Mouse (Mus musculus): ENCODE results near the gene Gamt. TPM values are rescaled to one million over a fixed set of nuclear protein-coding genes. Genes with fewer than 3 reads are reported as not detected.

Gamt gene
- polyA plus RNA-seq, 1 experiment from 2014 or later = 29.4 TPM

DNA sequence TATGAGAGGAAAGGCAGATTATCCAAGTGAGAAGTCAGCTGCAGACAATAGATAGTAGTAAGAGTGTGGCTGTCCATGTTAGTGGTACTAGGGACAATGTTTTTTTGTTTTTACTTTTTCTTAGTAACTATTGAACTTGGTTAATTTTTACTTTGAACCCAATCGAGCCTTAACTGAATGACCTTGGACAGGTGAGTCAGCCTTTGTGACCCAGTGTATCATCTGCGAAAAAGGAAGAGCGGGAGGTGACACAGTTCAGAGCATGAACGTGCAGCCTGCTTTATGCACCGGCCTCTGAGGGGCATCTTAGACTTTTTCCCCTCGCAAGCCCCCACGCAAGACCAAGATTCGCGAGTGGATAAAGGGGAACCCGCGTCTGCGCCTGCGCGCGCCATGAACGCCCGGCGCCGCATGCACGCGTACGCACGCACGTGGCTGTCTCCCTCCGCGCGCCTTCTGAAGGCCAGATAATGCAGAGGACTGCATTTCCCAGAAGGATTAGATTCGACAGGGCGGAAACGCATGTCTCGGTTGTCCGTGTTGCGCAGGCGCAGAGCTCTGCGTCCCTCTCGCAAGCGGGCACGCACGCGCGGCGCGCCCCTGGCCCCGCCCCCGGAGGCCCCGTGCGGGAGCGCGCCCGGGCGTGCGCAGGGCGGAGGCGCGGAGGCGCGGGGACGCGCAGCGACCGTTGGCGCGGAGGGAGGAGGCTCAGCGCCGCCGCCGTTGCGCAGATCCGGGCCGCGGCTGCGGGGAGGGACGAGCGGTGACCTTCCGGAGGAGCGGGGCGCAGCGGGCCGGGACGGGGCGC, 3.7 kb upstream of the Gamt start:
- DNase-seq = peak; percentile 100
- Histone ChIP-seq H3K9ac (peak overlapping the region; percentile 93), H3K36me3 (ENCODE audit: insufficient read depth) (peaks cover 24% of the 10 kb centered on the region), H3K27ac (ENCODE audit: low read depth) (peak overlapping the region; percentile 50), H3K4me3 (ENCODE audit: low read depth, low read length) (peak overlapping the region; percentile 89), H3K9me3 (ENCODE audit: low read depth, low read length) (no peaks in the 10 kb centered on the region), H3K4me2 (peak overlapping the region; percentile 75), H3K4me1 (ENCODE audit: insufficient read depth) (peaks cover 20% of the 10 kb centered on the region), H3K27me3 (ENCODE audit: insufficient read depth, low read length) (no peaks in the 10 kb centered on the region)
- no peak for TF ChIP-seq CTCF (IDR thresholded peaks at IDR 0.05; ENCODE audit: low read depth)
- 1% methylated on average over 81 of the region's 81 CpGs for WGBS
- peak; percentile 32 for ATAC-seq (ENCODE audit: insufficient read depth)

GRCm38 (mm10) chr10:80262776-80263365, 2.1 kb upstream of the Gamt start:
- H3K27me3 ChIP-seq (ENCODE audit: insufficient read depth, low read length) = no peaks in the 10 kb centered on the region
- no peak overlapping the region for H3K27ac ChIP-seq (ENCODE audit: low read depth)
- DNase-seq (no peak), ATAC-seq (ENCODE audit: insufficient read depth) (no peak)
- WGBS = 92% methylated on average over 10 of the region's 10 CpGs
- no peaks in the 10 kb centered on the region for H3K9me3 ChIP-seq (ENCODE audit: low read depth, low read length)
- no peak for TF ChIP-seq CTCF (IDR thresholded peaks at IDR 0.05; ENCODE audit: low read depth)
- no peak overlapping the region for H3K9ac ChIP-seq
- H3K4me1 ChIP-seq (ENCODE audit: insufficient read depth) = peaks cover 21% of the 10 kb centered on the region
- H3K36me3 ChIP-seq (ENCODE audit: insufficient read depth) = peaks cover 24% of the 10 kb centered on the region
- no peak overlapping the region; the same call in 1 of the 2 replicates for H3K4me2 ChIP-seq
- no peak overlapping the region for H3K4me3 ChIP-seq (ENCODE audit: low read depth, low read length)

- H3K36me3 ChIP-seq (ENCODE audit: insufficient read depth) = peaks cover 23% of the 10 kb centered on the region; the same call in 1 of the 2 replicates
- WGBS = 67% methylated on average over 12 of the region's 12 CpGs
- no peak for TF ChIP-seq CTCF (IDR thresholded peaks at IDR 0.05; ENCODE audit: low read depth)
- H3K9ac ChIP-seq = peak overlapping the region; percentile 36
- H3K4me1 ChIP-seq (ENCODE audit: insufficient read depth) = peaks cover 18% of the 10 kb centered on the region
- no peaks in the 10 kb centered on the region for H3K27me3 ChIP-seq (ENCODE audit: insufficient read depth, low read length)
- DNase-seq = no peak
- H3K4me3 ChIP-seq (ENCODE audit: low read depth, low read length) = peak overlapping the region; percentile 43
- peak overlapping the region; percentile 92 for H3K27ac ChIP-seq (ENCODE audit: low read depth)
- H3K4me2 ChIP-seq = peak overlapping the region; percentile 97
- no peak for ATAC-seq (ENCODE audit: insufficient read depth)
- no peaks in the 10 kb centered on the region for H3K9me3 ChIP-seq (ENCODE audit: low read depth, low read length)
Observed at GRCm38 (mm10) chr10:80262169-80262568, 1.4 kb upstream of the Gamt start.

DNA sequence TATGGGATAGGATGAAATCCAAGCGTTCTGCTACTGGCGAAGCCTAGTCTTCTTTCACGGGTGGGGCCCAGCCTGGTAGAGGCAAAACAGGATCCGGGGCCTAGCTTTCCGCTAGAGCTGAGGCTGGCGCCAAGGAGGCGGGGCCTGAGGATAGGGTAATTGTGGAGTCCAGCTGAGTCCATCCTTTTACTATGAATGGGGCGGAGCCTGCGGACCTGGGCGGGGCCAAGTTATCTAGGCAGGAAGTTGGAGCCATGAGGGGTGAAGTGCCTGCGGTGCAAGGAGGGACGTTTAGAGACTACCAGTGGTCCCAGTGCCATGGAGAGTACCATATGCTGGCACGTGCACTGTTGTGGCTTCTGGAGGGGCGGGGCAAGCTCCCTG, 765 bp upstream of the Gamt start:
- H3K36me3 ChIP-seq (ENCODE audit: insufficient read depth) = peaks cover 25% of the 10 kb centered on the region; the same call in 1 of the 2 replicates
- peak overlapping the region; percentile 43 for H3K4me3 ChIP-seq (ENCODE audit: low read depth, low read length)
- peak overlapping the region; percentile 92 for H3K27ac ChIP-seq (ENCODE audit: low read depth)
- 1% methylated on average over 14 of the region's 14 CpGs for WGBS
- no peaks in the 10 kb centered on the region for H3K27me3 ChIP-seq (ENCODE audit: insufficient read depth, low read length)
- H3K4me2 ChIP-seq = peak overlapping the region; percentile 97
- H3K9ac ChIP-seq = peak overlapping the region; percentile 36
- peaks cover 15% of the 10 kb centered on the region for H3K4me1 ChIP-seq (ENCODE audit: insufficient read depth)
- no peaks in the 10 kb centered on the region for H3K9me3 ChIP-seq (ENCODE audit: low read depth, low read length)
- ATAC-seq (ENCODE audit: insufficient read depth) (peak; percentile 68), DNase-seq (peak; percentile 99)
- TF ChIP-seq CTCF (IDR thresholded peaks at IDR 0.05; ENCODE audit: low read depth) = no peak

DNA sequence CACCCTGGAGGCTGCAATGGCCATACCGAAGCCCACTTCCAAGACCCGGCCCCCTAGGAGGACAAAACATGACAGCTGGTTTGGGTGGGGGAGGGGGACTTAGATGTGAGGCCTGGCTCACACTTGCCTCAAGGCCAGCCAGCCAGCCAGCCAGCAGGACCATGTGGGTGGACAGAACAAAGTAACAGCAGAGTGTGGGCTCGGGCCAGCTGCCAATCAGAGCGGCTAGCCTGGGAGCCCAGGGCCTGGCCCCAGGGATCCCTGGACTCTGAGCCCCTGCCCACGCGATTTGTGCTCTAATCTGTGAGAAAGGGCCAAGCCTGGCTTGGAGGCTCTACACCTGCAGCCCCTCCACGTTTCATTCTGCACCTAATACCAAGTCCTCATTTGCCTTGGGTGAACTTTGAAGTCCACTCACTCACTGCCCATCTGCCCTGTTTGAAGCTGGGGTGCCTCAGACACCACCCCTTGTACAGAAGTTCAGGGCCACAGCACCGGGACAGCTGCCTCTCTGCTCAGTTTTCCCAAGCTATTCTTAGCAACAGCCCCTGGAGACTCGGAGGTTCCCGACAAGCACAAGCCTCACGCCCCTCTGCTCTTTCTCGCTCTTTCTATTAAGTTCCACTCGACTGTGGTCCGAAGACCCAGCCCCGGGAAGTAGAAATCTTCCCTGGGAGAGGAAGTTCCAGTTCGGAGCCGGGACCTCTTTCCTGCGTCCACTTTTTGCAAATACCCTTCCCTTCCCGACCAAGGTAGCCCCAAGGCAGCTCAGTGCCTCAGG, 761 bp downstream of the Gamt start:
- Histone ChIP-seq H3K27ac (ENCODE audit: low read depth) (peak overlapping the region; percentile 92), H3K4me1 (ENCODE audit: insufficient read depth) (peaks cover 11% of the 10 kb centered on the region), H3K4me3 (ENCODE audit: low read depth, low read length) (peak overlapping the region; percentile 43), H3K9me3 (ENCODE audit: low read depth, low read length) (no peaks in the 10 kb centered on the region), H3K4me2 (peak overlapping the region; percentile 97), H3K36me3 (ENCODE audit: insufficient read depth) (peaks cover 40% of the 10 kb centered on the region), H3K27me3 (ENCODE audit: insufficient read depth, low read length) (no peaks in the 10 kb centered on the region), H3K9ac (peak overlapping the region; percentile 55)
- TF ChIP-seq CTCF (IDR thresholded peaks at IDR 0.05; ENCODE audit: low read depth) = no peak
- ATAC-seq (ENCODE audit: insufficient read depth) (no peak), DNase-seq (peak; percentile 50)
- 5% methylated on average over 19 of the region's 19 CpGs for WGBS

DNA sequence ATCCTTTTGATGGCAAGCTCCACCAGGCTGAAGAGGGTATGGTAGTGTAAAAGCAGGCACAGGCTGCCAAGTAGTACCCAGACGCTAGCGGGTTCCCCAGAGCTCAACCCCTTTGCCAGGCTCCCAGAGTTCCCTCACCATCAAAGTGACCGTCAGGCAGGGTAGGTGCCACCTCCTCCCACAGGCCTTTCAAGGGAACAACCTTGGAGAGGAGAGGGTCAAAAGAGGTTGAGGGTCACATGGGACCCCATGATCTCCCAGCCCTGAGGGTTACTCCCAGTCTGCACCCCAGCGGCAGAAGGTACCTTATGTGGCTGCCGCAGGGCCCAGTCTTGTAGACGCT, 1.4 kb downstream of the Gamt start:
- peaks cover 47% of the 10 kb centered on the region for H3K36me3 ChIP-seq (ENCODE audit: insufficient read depth)
- no peak for DNase-seq
- H3K4me2 ChIP-seq = peak overlapping the region; percentile 97
- peaks cover 11% of the 10 kb centered on the region for H3K4me1 ChIP-seq (ENCODE audit: insufficient read depth)
- H3K9me3 ChIP-seq (ENCODE audit: low read depth, low read length) = no peaks in the 10 kb centered on the region
- no peak for ATAC-seq (ENCODE audit: insufficient read depth)
- H3K27me3 ChIP-seq (ENCODE audit: insufficient read depth, low read length) = no peaks in the 10 kb centered on the region
- peak overlapping the region; percentile 43 for H3K4me3 ChIP-seq (ENCODE audit: low read depth, low read length)
- no peak overlapping the region for H3K27ac ChIP-seq (ENCODE audit: low read depth)
- H3K9ac ChIP-seq = peak overlapping the region; percentile 55
- TF ChIP-seq CTCF (IDR thresholded peaks at IDR 0.05; ENCODE audit: low read depth) = no peak
- WGBS = 76% methylated on average over 6 of the region's 6 CpGs

Measured in lung, embryonic 14.5 days (tissue).